Mouse (Mus musculus) liver, postnatal 0 days (tissue): ENCODE data around the gene Ppp3r1. TPM values are rescaled to one million over a fixed set of nuclear protein-coding genes. Genes with fewer than 3 reads are reported as not detected.

Experiments
- ATAC-seq: fragments of 200-750 bp; cut with Nextera tagmentation; 2 replicates; pipeline ENCODE4 v1.8.0; 2017; ENCODE audit warnings: mild to moderate bottlenecking, moderate library complexity
- DNase-seq: peaks from one replicate; pipeline ENCODE4 v3.0.0-alpha.2; 2016
- H3K27ac ChIP-seq: fragments of 300-500 bp; sonication (generic); 2 replicates; pipeline ENCODE4 v1.5.1; 2014; ENCODE audit warnings: antibody characterized with exemption, moderate library complexity, mild to moderate bottlenecking, low read depth
- H3K27me3 ChIP-seq: fragments of 300-500 bp; sonication (generic); 2 replicates; pipeline ENCODE4 v1.6.1; 2014; ENCODE audit warnings: low read length, control low read depth, mixed read lengths; ENCODE audit not compliant: insufficient read depth
- H3K36me3 ChIP-seq: fragments of 300-500 bp; sonication (generic); replicated peaks from 2 replicates; pipeline ENCODE4 v1.6.1; 2014; ENCODE audit warnings: mild to moderate bottlenecking, control low read depth, low read length, moderate library complexity, mixed read lengths; ENCODE audit not compliant: insufficient read depth
- H3K4me1 ChIP-seq: fragments of 300-500 bp; sonication (generic); 2 replicates; pipeline ENCODE4 v1.6.1; 2014; ENCODE audit warnings: antibody characterized with exemption, mild to moderate bottlenecking, control low read depth; ENCODE audit not compliant: insufficient read depth
- H3K4me2 ChIP-seq: fragments of 300-500 bp; sonication (generic); 2 replicates; pipeline ENCODE4 v1.6.1; 2014; ENCODE audit warnings: low read depth, mild to moderate bottlenecking, low read length, moderate library complexity, mixed read lengths
- H3K4me3 ChIP-seq: fragments of 300-500 bp; sonication (generic); 2 replicates; pipeline ENCODE4 v1.5.1; 2014; ENCODE audit warnings: low read depth, low read length
- H3K9ac ChIP-seq: fragments of 300-500 bp; sonication (generic); replicated peaks from 2 replicates; pipeline ENCODE4 v1.6.1; 2014; ENCODE audit warnings: mild to moderate bottlenecking, moderate library complexity
- H3K9me3 ChIP-seq: fragments of 300-500 bp; sonication (generic); 2 replicates; pipeline ENCODE4 v1.6.1; 2016; ENCODE audit warnings: mild to moderate bottlenecking, control low read depth, low read length, mixed read lengths
- CTCF ChIP-seq: sonication (generic); IDR thresholded peaks from 2 replicates; pipeline ENCODE4 v1.5.1; 2016; ENCODE audit warnings: antibody characterized with exemption, low read depth
- EP300 ChIP-seq: IDR thresholded peaks from 2 replicates; pipeline ENCODE4 v1.6.1; 2016; ENCODE audit warnings: antibody characterized with exemption, low read depth, mild to moderate bottlenecking
- polyA plus RNA-seq: library from polyadenylated mRNA; unstranded; fragments of >200 nt; fragmentation: Nextera tagmentation; extraction: Ambion mirVana; gene quantifications from 2 replicates; pipeline ENCODE4 v1.2.1, GENCODE M21; 2015

Gene Ppp3r1
- polyA plus RNA-seq, 1 experiment from 2014 or later, result 32.1 TPM

GRCm38 (mm10) chr11:17248715-17249114 lies 89.7 kb downstream of the Ppp3r1 start:
- Histone ChIP-seq H3K9me3 (no peaks in the 10 kb centered on the region), H3K27ac (no peak overlapping the region), H3K27me3 (no peaks in the 10 kb centered on the region), H3K4me2 (no peak overlapping the region), H3K4me3 (no peak overlapping the region), H3K4me1 (no peaks in the 10 kb centered on the region), H3K9ac (no peak overlapping the region), H3K36me3 (no peaks in the 10 kb centered on the region)
- ATAC-seq, result no peak
- no peak for DNase-seq
- no peak for TF ChIP-seq CTCF
- TF ChIP-seq EP300, result no peak

Other genes starting within 250 kb of the Ppp3r1 start
- 0.75 TPM in 2 replicates for gene Fbxo48, start 207.9 kb upstream of the Ppp3r1 start, polyA plus RNA-seq
- gene Cnrip1, start 107.7 kb upstream of the Ppp3r1 start, polyA plus RNA-seq, result 3.7 TPM in 2 replicates
- 19.8 and 22.5 TPM in 2 replicates for gene Plek, start 106.9 kb upstream of the Ppp3r1 start, polyA plus RNA-seq
- 8.5 and 8.8 TPM in 2 replicates for gene Wdr92, start 22.8 kb downstream of the Ppp3r1 start, polyA plus RNA-seq
- gene Pno1, start 52.3 kb downstream of the Ppp3r1 start, polyA plus RNA-seq, result 37.1 and 37.2 TPM in 2 replicates
- 46.4 and 51.0 TPM in 2 replicates for gene C1d, start 98.3 kb downstream of the Ppp3r1 start, polyA plus RNA-seq